Mouse (Mus musculus): ENCODE results near the gene Nom1. TPM values are rescaled to one million over a fixed set of nuclear protein-coding genes. Genes with fewer than 3 reads are reported as not detected.
"Not testable (repeated sequence)": the region's sequence is repeated elsewhere in the genome, so short reads cannot be mapped to it uniquely, and the experiment has no call there.

The Nom1 gene
- total RNA-seq (2021): 10 to 100 TPM; 19.9 to 25.4 TPM
- long read RNA-seq, experiment 1, full-length matches to known transcripts: 25 of 41 reads
- long read RNA-seq, experiment 1, partial matches to known transcripts: 6 of 41 reads
- long read RNA-seq, experiment 1, other reads (novel, unspliced or antisense): 10 of 41 reads
- long read RNA-seq, experiment 2, full-length matches to known transcripts: 22 of 31 reads
- long read RNA-seq, experiment 2, partial matches to known transcripts: 1 of 31 reads
- long read RNA-seq, experiment 2, other reads (novel, unspliced or antisense): 8 of 31 reads

DNA sequence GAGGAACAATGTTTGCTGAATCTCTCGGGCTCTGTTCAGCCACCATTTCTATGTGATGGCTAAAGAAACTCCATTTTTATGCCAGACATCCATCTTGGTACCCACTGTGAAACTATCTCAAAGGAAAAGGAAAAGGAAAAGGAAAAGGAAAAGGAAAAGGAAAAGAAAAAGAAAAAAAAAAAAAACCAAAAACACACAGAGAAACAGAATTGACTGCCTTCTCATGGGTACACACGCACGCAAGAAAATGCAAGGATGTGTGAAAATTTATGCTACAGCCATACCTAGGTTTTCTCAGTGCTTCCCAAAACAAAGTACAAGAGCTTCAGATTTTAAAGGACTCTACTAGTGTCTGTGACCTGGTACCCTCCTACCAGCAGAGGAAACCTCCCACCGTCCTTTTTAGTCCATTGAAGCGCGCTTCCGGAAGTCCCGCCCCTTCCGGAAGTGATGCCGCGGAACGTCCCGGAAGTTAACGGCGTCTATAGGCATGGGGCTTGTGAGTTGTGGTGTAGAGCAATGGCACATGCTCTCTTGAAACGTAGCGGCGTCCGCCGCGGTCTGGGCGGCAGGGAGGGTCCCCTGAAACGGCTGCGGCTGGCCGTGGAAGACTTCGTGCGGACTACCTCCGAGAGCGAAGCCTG lies at the start of gene Nom1:
Nom1 (plus strand) TSS at position 437 of the 644 bp plus-strand sequence.
- Histone ChIP-seq H3K27ac (peak within 1 kb of the TSS; percentile 69), H3K4me3 (peak within 1 kb of the TSS; percentile 98)
- intact Hi-C loops (cut with DNase I): loop anchor here (2.0 kb wide), 1 partner anchor 134 kb away; the partner anchor contains the start of gene Ube3c
- TF ChIP-seq CTCF (IDR thresholded peaks at IDR 0.05): peak; percentile 8
- peak; percentile 90 to 91 for DNase-seq (ENCODE audit: extremely low spot score in 1 of 2, low spot score in 2 of 2)

- H3K4me3 ChIP-seq: no peak overlapping the region
- intact Hi-C loops (cut with DNase I): no loop called here
- no peak for TF ChIP-seq CTCF (IDR thresholded peaks at IDR 0.05)
- no peak for DNase-seq (ENCODE audit: extremely low spot score in 1 of 2, low spot score in 2 of 2)
- H3K27ac ChIP-seq: no peak overlapping the region
These were observed 46.9 kb upstream of the Nom1 start for GRCm38 (mm10) chr5:29387591-29387990.

GRCm38 (mm10) chr5:29388181-29388943 lies 46.1 kb upstream of the Nom1 start:
- no peak for DNase-seq (ENCODE audit: extremely low spot score in 1 of 2, low spot score in 2 of 2)
- intact Hi-C loops (cut with DNase I): loop anchor here (2.0 kb wide), 1 partner anchor 298 kb away; no protein-coding TSS in a partner anchor
- Histone ChIP-seq H3K27ac (no peak overlapping the region), H3K4me3 (no peak overlapping the region)
- no peak for TF ChIP-seq CTCF (IDR thresholded peaks at IDR 0.05)

DNA sequence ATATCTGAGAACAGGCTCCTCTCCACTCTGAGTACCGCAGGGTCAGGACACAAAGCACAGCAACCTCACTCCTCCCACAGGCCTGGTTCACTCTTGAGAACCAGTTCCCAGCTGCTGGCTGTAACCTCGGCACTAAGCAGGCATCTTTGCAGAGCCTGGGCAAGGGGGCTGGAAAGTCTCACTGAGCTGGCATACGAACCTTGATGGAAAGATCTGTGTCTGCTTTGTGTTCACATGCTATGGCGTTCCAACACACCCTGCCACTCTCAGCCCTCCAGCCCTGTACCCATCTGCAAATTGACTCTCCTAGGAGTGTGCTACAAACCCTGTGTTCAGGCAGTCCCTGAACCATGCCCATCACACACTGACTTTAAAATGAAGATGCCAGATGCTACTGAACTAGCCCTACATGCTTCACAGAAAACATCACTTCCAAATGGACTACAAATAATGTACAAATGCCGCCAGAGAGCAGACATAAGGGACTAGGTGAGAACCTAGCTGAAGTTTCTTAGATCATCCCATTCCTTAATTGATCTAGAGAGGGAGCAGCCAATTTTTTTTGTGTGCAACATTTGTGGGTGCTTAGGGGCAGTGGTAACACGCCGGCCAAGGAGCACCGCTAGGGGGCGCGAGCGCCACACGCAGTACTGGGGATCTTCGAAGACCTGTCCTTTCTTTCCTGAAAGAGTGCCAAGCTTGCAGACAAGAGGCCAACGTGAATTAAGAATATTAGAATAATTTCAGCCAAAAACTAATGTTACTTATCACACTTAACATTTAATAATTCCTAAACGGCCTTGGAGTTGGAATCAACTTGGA lies 45.3 kb upstream of the Nom1 start:
- Histone ChIP-seq H3K4me3 (no peak overlapping the region), H3K27ac (no peak overlapping the region)
- DNase-seq (ENCODE audit: extremely low spot score in 1 of 2, low spot score in 2 of 2): peak; percentile 76 to 82
- intact Hi-C loops (cut with DNase I): loop anchor here (2.0 kb wide), 1 partner anchor 298 kb away; no protein-coding TSS in a partner anchor
- peak; percentile 95 for TF ChIP-seq CTCF (IDR thresholded peaks at IDR 0.05)

DNA sequence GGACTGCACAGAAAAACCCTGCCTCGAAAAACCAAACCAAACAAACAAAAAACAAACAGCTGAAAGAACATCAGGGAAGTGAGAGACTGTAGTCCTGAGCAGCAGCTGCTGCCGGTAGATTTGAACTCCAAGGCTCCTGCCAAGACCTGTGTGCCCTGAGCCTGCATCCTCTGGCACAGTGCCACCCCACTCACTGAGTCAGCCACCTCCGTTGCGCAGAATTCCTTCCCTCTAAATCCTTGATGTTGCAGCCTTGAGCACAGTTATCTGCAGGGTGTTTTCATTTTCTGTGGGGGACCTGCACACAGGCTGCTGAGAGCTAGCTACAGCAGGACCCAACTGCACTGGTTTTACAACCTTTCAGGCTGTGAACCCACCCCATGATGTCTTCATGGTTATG lies 36.0 kb upstream of the Nom1 start:
- intact Hi-C loops (cut with DNase I): no loop called here
- DNase-seq (ENCODE audit: extremely low spot score in 1 of 2, low spot score in 2 of 2): no peak
- Histone ChIP-seq H3K4me3 (no peak overlapping the region), H3K27ac (no peak overlapping the region)
- TF ChIP-seq CTCF (IDR thresholded peaks at IDR 0.05): no peak

GRCm38 (mm10) chr5:29410854-29411253 lies 23.6 kb upstream of the Nom1 start:
- no peak for TF ChIP-seq CTCF (IDR thresholded peaks at IDR 0.05)
- DNase-seq (ENCODE audit: extremely low spot score in 1 of 2, low spot score in 2 of 2): no peak
- Histone ChIP-seq H3K4me3 (no peak overlapping the region), H3K27ac (no peak overlapping the region)
- intact Hi-C loops (cut with DNase I): no loop called here

GRCm38 (mm10) chr5:29413041-29413440 lies 21.4 kb upstream of the Nom1 start:
- Histone ChIP-seq H3K4me3 (no peak overlapping the region), H3K27ac (no peak overlapping the region)
- DNase-seq (ENCODE audit: extremely low spot score in 1 of 2, low spot score in 2 of 2): no peak
- TF ChIP-seq CTCF (IDR thresholded peaks at IDR 0.05): no peak; the same call in 1 of the 2 replicates
- intact Hi-C loops (cut with DNase I): no loop called here

- H3K4me3 ChIP-seq; intact Hi-C loops (cut with DNase I); H3K27ac ChIP-seq; DNase-seq (ENCODE audit: extremely low spot score in 1 of 2, low spot score in 2 of 2): not testable (repeated sequence)
These were observed 11.1 kb upstream of the Nom1 start for GRCm38 (mm10) chr5:29423330-29423729.

- H3K27ac ChIP-seq: peak overlapping the region; percentile 69
- H3K4me3 ChIP-seq: peak overlapping the region; percentile 98
- DNase-seq (ENCODE audit: extremely low spot score in 1 of 2, low spot score in 2 of 2): peak; percentile 14 to 39
- TF ChIP-seq CTCF (IDR thresholded peaks at IDR 0.05): no peak
- intact Hi-C loops (cut with DNase I): loop anchor here (2.0 kb wide), 1 partner anchor 134 kb away; the partner anchor contains the start of gene Ube3c
These were observed 451 bp downstream of the Nom1 start for GRCm38 (mm10) chr5:29434872-29435358.

GRCm38 (mm10) chr5:29435491-29435890 lies 1.0 kb downstream of the Nom1 start:
- Histone ChIP-seq H3K4me3 (peak overlapping the region; percentile 98), H3K27ac (no peak overlapping the region)
- DNase-seq (ENCODE audit: extremely low spot score in 1 of 2, low spot score in 2 of 2): no peak
- TF ChIP-seq CTCF (IDR thresholded peaks at IDR 0.05): no peak
- intact Hi-C loops (cut with DNase I): loop anchor here (2.0 kb wide), 1 partner anchor 133 kb away; the partner anchor contains the start of gene Ube3c

DNA sequence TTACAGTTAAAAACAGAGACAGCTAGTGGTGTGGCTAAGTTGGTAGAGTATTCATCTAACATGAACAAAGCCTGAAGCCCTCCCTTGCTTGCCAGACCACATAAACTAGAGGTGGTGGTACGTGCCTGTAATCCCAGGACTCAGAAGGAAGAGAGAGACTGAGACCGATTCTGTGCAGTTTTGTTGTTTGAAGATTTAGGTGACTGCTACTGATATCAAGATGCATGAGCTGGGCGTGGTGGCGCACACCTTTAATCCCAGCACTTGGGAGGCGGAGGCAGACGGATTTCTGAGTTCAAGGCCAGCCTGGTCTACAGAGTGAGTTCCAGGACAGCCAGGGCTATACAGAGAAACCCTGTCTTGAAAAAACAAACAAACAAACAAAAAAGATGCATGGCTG lies 2.3 kb downstream of the Nom1 start:
- intact Hi-C loops (cut with DNase I); H3K27ac ChIP-seq; H3K4me3 ChIP-seq; DNase-seq (ENCODE audit: extremely low spot score in 1 of 2, low spot score in 2 of 2): not testable (repeated sequence)

Data from left cerebral cortex, adult 2 months (tissue).